Mouse (Mus musculus) erythroblast, adult 5-6 weeks (primary cell): ENCODE data around the gene Arl5c. TPM values are rescaled to one million over a fixed set of nuclear protein-coding genes. Genes with fewer than 3 reads are reported as not detected.

Experiments
- ATAC-seq: replicated peaks from 2 replicates; pipeline ENCODE4 v1.8.0; 2016; ENCODE audit warnings: moderate number of reproducible peaks, mild to moderate bottlenecking, moderate TSS enrichment, inconsistent platforms; ENCODE audit not compliant: poor library complexity, low FRiP score, severe bottlenecking
- total RNA-seq, 2 experiments: library from RNA; stranded (forward) in 1 of 2; stranded (reverse) in 1 of 2; fragments of 150-400 nt in 1 of 2; fragments of 200-764, 138-1000 nt in 1 of 2; gene quantifications; 2 replicates each; pipeline versions ENCODE4 v1.2.3 to v1.2.4; 2015 to 2017; ENCODE audit warnings: low replicate concordance in 2 of 2

Gene Arl5c
- total RNA-seq, 2 experiments from 2014 or later = 0.96 to 2.6 TPM

- no peak for ATAC-seq
Observed at GRCm38 (mm10) chr11:97998074-97998793, 2.3 kb upstream of the Arl5c start.

- no peak for ATAC-seq
Observed at GRCm38 (mm10) chr11:97997387-97997960, 1.5 kb upstream of the Arl5c start.

- ATAC-seq = no peak
Observed at GRCm38 (mm10) chr11:97996691-97997090, 710 bp upstream of the Arl5c start.

- peak; percentile 85 for ATAC-seq
Observed at GRCm38 (mm10) chr11:97994539-97995100, 1.4 kb downstream of the Arl5c start.

- peak; percentile 67 for ATAC-seq
Observed at GRCm38 (mm10) chr11:97988530-97989096, 7.4 kb downstream of the Arl5c start.

- peak; percentile 76 for ATAC-seq
Observed at GRCm38 (mm10) chr11:97987551-97988526, 8.1 kb downstream of the Arl5c start.

- no peak for ATAC-seq
Observed at GRCm38 (mm10) chr11:97986738-97987465, 9.1 kb downstream of the Arl5c start.

- no peak for ATAC-seq
Observed at GRCm38 (mm10) chr11:97985727-97986677, 10.0 kb downstream of the Arl5c start, which contains the start of gene Plxdc1. TSS of gene Plxdc1 (minus strand) at chr11:97986444.

- ATAC-seq = no peak
Observed at GRCm38 (mm10) chr11:97983983-97984382, 12.0 kb downstream of the Arl5c start.

- ATAC-seq = no peak
Observed at GRCm38 (mm10) chr11:97983506-97983905, 12.5 kb downstream of the Arl5c start.

GRCm38 (mm10) chr11:97982721-97983120, 13.3 kb downstream of the Arl5c start:
- ATAC-seq = no peak

GRCm38 (mm10) chr11:97980531-97980966, 15.4 kb downstream of the Arl5c start:
- ATAC-seq = no peak

- ATAC-seq = no peak
Observed at GRCm38 (mm10) chr11:97979824-97980495, 16.0 kb downstream of the Arl5c start.

- ATAC-seq = no peak
Observed at GRCm38 (mm10) chr11:97978392-97978791, 17.6 kb downstream of the Arl5c start.

- no peak for ATAC-seq
Observed at GRCm38 (mm10) chr11:97977797-97978196, 18.2 kb downstream of the Arl5c start.

- no peak for ATAC-seq
Observed at GRCm38 (mm10) chr11:97974746-97975145, 21.2 kb downstream of the Arl5c start.

GRCm38 (mm10) chr11:97974141-97974540, 21.8 kb downstream of the Arl5c start:
- ATAC-seq = no peak
